Mouse (Mus musculus) liver, embryonic 14.5 days (tissue): ENCODE results near the gene Fbln2.

Experiments used
- CTCF ChIP-seq: IDR thresholded peaks from 2 replicates; pipeline ENCODE4 v1.5.1; 2016; ENCODE audit warnings: antibody characterized with exemption, low read depth, control low read depth
- EP300 ChIP-seq: IDR thresholded peaks from 2 replicates; pipeline ENCODE4 v1.6.1; 2016; ENCODE audit warnings: antibody characterized with exemption, low read depth

DNA sequence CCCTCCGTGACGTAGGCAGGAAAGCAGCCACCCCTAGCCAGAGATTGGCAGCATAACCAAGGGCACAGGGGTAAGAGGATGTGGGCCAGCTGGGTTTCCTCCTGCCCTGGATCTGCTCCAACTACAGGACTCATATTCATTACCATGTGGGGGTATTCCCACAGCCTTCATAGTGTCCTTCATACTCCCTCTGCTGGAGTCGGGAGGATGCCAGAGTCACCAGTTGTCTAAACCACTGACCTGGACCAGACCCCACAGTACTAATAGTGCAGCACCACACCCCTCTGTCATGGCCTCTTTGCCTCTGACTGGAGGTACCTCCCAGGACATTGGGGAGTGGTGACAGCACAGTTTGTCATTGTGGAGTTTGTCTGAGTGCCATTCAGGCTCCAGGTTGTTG, 38.0 kb upstream of the Fbln2 start:
- TF ChIP-seq CTCF (no peak), EP300 (no peak)
